Mouse (Mus musculus) liver, embryonic 14.5 days (tissue): ENCODE results near the gene Adipor2. TPM values are rescaled to one million over a fixed set of nuclear protein-coding genes. Genes with fewer than 3 reads are reported as not detected.

Experiments
- ATAC-seq: fragments of 200-750 bp; cut with Nextera tagmentation; 2 replicates; pipeline ENCODE4 v1.8.0; 2017; ENCODE audit warnings: moderate number of reproducible peaks, mild to moderate bottlenecking, moderate library complexity; ENCODE audit not compliant: insufficient read depth
- DNase-seq, 3 experiments: peaks; one replicate each; pipeline ENCODE4 v3.0.0-alpha.2; 2012 to 2013; ENCODE audit warnings: low read depth in 3 of 3, low spot score in 3 of 3
- H3K27ac ChIP-seq: fragments of 300-500 bp; sonication (generic); 2 replicates; pipeline ENCODE4 v1.5.1; 2014; ENCODE audit warnings: moderate library complexity, mild to moderate bottlenecking, control low read depth, inconsistent platforms
- H3K27me3 ChIP-seq: fragments of 300-500 bp; sonication (generic); 2 replicates; pipeline ENCODE4 v1.6.1; 2014; ENCODE audit warnings: mild to moderate bottlenecking, low read length, moderate library complexity; ENCODE audit not compliant: control insufficient read depth, insufficient read depth
- H3K36me3 ChIP-seq: fragments of 300-500 bp; sonication (generic); replicated peaks from 2 replicates; pipeline ENCODE4 v1.6.1; 2014; ENCODE audit warnings: low read depth; ENCODE audit not compliant: control insufficient read depth, insufficient read depth
- H3K4me1 ChIP-seq, 2 experiments: fragments of 200-500 bp in 1 of 2; fragments of 300-500 bp in 1 of 2; sonication (generic) in 1 of 2; replicated peaks; 2 replicates each; pipeline ENCODE4 v1.6.1; 2012 to 2014; ENCODE audit warnings: antibody characterized with exemption in 1 of 2, inconsistent platforms in 1 of 2, low read length in 1 of 2; ENCODE audit not compliant: control insufficient read depth in 2 of 2, insufficient read depth in 2 of 2
- H3K4me2 ChIP-seq: fragments of 300-500 bp; sonication (generic); 2 replicates; pipeline ENCODE4 v1.6.1; 2014; ENCODE audit warnings: low read depth, mild to moderate bottlenecking, control low read depth, moderate library complexity
- H3K4me3 ChIP-seq, 2 experiments: fragments of 200-500 bp in 1 of 2; fragments of 300-500 bp in 1 of 2; sonication (generic) in 1 of 2; 2 replicates each; pipeline ENCODE4 v1.5.1; 2012 to 2014; ENCODE audit warnings: low read depth in 2 of 2, low read length in 2 of 2, mild to moderate bottlenecking in 2 of 2, control low read depth in 1 of 2, inconsistent platforms in 1 of 2, moderate library complexity in 1 of 2; ENCODE audit not compliant: insufficient read depth in 1 of 2
- H3K9ac ChIP-seq: fragments of 300-500 bp; sonication (generic); replicated peaks from 2 replicates; pipeline ENCODE4 v1.6.1; 2014; ENCODE audit warnings: mild to moderate bottlenecking, control low read depth, moderate library complexity
- H3K9me3 ChIP-seq: fragments of 300-500 bp; sonication (generic); 2 replicates; pipeline ENCODE4 v1.6.1; 2016; ENCODE audit warnings: low read length, mixed read lengths; ENCODE audit not compliant: control insufficient read depth
- CTCF ChIP-seq: IDR thresholded peaks from 2 replicates; pipeline ENCODE4 v1.5.1; 2016; ENCODE audit warnings: antibody characterized with exemption, low read depth, control low read depth
- EP300 ChIP-seq: IDR thresholded peaks from 2 replicates; pipeline ENCODE4 v1.6.1; 2016; ENCODE audit warnings: antibody characterized with exemption, low read depth
- WGBS: fragments of 180-500 bp; shearing (Covaris S2); extraction: QIAGEN DNeasy Blood & Tissue Kit; methylation state at CpG from one replicate; pipeline ENCODE4 v1.1.7; 2014; ENCODE audit not compliant: insufficient replicate concordance; 5-methylcytosine and 5-hydroxymethylcytosine counted together
- polyA plus RNA-seq, 2 experiments: library from polyadenylated mRNA; depleted of rRNA in 1 of 2; stranded (reverse) in 1 of 2; unstranded in 1 of 2; fragments of >200 nt; fragmentation: Nextera tagmentation in 1 of 2; extraction: Ambion mirVana in 1 of 2; gene quantifications; 2 replicates each; pipeline versions ENCODE4 v1.2.1 to v1.2.3; 2012 to 2014

Adipor2 gene
- polyA plus RNA-seq, 2 experiments: 17.7 to 18.4 TPM

GRCm38 (mm10) chr6:119336124-119336523 lies 81.4 kb downstream of the Adipor2 start:
- Histone ChIP-seq H3K27me3 (peaks cover 5% of the 10 kb centered on the region), H3K27ac (no peak overlapping the region), H3K4me2 (no peak overlapping the region), H3K9ac (no peak overlapping the region), H3K9me3 (no peaks in the 10 kb centered on the region), H3K4me1 (no peaks in the 10 kb centered on the region), H3K4me3 (no peak overlapping the region), H3K36me3 (no peaks in the 10 kb centered on the region)
- TF ChIP-seq CTCF (no peak), EP300 (no peak)
- DNase-seq: no peak
- no peak for ATAC-seq
- 27% methylated on average over 7 of the region's 7 CpGs for WGBS

GRCm38 (mm10) chr6:119333831-119334230 lies 83.7 kb downstream of the Adipor2 start:
- H3K4me3 ChIP-seq: no peak overlapping the region
- DNase-seq (no peak), ATAC-seq (no peak)
- no peak overlapping the region for H3K4me2 ChIP-seq
- H3K9ac ChIP-seq: no peak overlapping the region
- H3K27me3 ChIP-seq: peaks cover 26% of the 10 kb centered on the region
- H3K27ac ChIP-seq: no peak overlapping the region
- no peaks in the 10 kb centered on the region for H3K4me1 ChIP-seq
- H3K9me3 ChIP-seq: no peaks in the 10 kb centered on the region
- 30% methylated on average over 3 of the region's 3 CpGs for WGBS
- TF ChIP-seq CTCF: no peak
- no peak for TF ChIP-seq EP300
- no peaks in the 10 kb centered on the region for H3K36me3 ChIP-seq

- H3K9ac ChIP-seq: no peak overlapping the region
- H3K9me3 ChIP-seq: no peaks in the 10 kb centered on the region
- no peaks in the 10 kb centered on the region for H3K36me3 ChIP-seq
- no peaks in the 10 kb centered on the region for H3K4me1 ChIP-seq
- H3K4me3 ChIP-seq: no peak overlapping the region
- DNase-seq: no peak
- H3K27ac ChIP-seq: no peak overlapping the region
- TF ChIP-seq EP300 (no peak), CTCF (no peak)
- H3K4me2 ChIP-seq: no peak overlapping the region
- ATAC-seq: no peak
- H3K27me3 ChIP-seq: peaks cover 26% of the 10 kb centered on the region
- 7% methylated on average over 3 of the region's 3 CpGs for WGBS
Observed at GRCm38 (mm10) chr6:119333202-119333601, 84.3 kb downstream of the Adipor2 start.

GRCm38 (mm10) chr6:119332111-119332510 lies 85.4 kb downstream of the Adipor2 start:
- whole genome bisulfite sequencing: 8% methylated on average over 1 of the region's 1 CpGs
- DNase-seq: no peak

GRCm38 (mm10) chr6:119330506-119330905 lies 87.0 kb downstream of the Adipor2 start, which contains the start of gene Lrtm2:
TSS of gene Lrtm2 (minus strand) at chr6:119330766.
- H3K4me3 ChIP-seq: no peak within 1 kb of the TSS
- H3K4me2 ChIP-seq: no peak within 1 kb of the TSS
- H3K9ac ChIP-seq: no peak within 1 kb of the TSS
- H3K36me3 ChIP-seq: no peaks in the 10 kb centered on the region
- ATAC-seq (no peak), DNase-seq (no peak)
- no peaks in the 10 kb centered on the region for H3K4me1 ChIP-seq
- TF ChIP-seq EP300: no peak
- no peak for TF ChIP-seq CTCF
- no peak within 1 kb of the TSS for H3K27ac ChIP-seq
- no peaks in the 10 kb centered on the region for H3K9me3 ChIP-seq
- 2% methylated on average over 31 of the region's 31 CpGs for WGBS
- H3K27me3 ChIP-seq: peaks cover 26% of the 10 kb centered on the region

More at GRCm38 (mm10) chr6:119332111-119332510, 85.4 kb downstream of the Adipor2 start:
- no peak for ATAC-seq
- Histone ChIP-seq H3K9ac (no peak overlapping the region), H3K27me3 (peaks cover 26% of the 10 kb centered on the region), H3K27ac (no peak overlapping the region), H3K4me3 (no peak overlapping the region), H3K4me1 (no peaks in the 10 kb centered on the region), H3K9me3 (no peaks in the 10 kb centered on the region), H3K36me3 (no peaks in the 10 kb centered on the region), H3K4me2 (no peak overlapping the region)
- TF ChIP-seq EP300 (no peak), CTCF (no peak)
